Mouse (Mus musculus) midbrain, postnatal 0 days (tissue): ENCODE results near the gene Stambp. TPM values are rescaled to one million over a fixed set of nuclear protein-coding genes. Genes with fewer than 3 reads are reported as not detected.

Experiments
- ATAC-seq: fragments of 200-750 bp; cut with Nextera tagmentation; 2 replicates; pipeline ENCODE4 v1.8.0; 2017; ENCODE audit warnings: moderate number of reproducible peaks, mild to moderate bottlenecking, moderate TSS enrichment, moderate library complexity; ENCODE audit not compliant: low FRiP score
- DNase-seq: peaks from one replicate; pipeline ENCODE4 v3.0.0-alpha.2; 2015; ENCODE audit warnings: low spot score
- H3K27ac ChIP-seq: fragments of 300-500 bp; sonication (generic); 2 replicates; pipeline ENCODE4 v1.5.1; 2014; ENCODE audit warnings: low read depth, mild to moderate bottlenecking, low read length, mixed read lengths
- H3K27me3 ChIP-seq: fragments of 300-500 bp; sonication (generic); 2 replicates; pipeline ENCODE4 v1.6.1; 2014; ENCODE audit warnings: low read length, control low read depth, mixed read lengths; ENCODE audit not compliant: insufficient read depth
- H3K36me3 ChIP-seq: fragments of 300-500 bp; sonication (generic); 2 replicates; pipeline ENCODE4 v1.6.1; 2014; ENCODE audit warnings: low read length, control low read depth, mixed read lengths; ENCODE audit not compliant: insufficient read depth
- H3K4me1 ChIP-seq: fragments of 300-500 bp; sonication (generic); 2 replicates; pipeline ENCODE4 v1.6.1; 2014; ENCODE audit warnings: mild to moderate bottlenecking, control low read depth, antibody characterized with exemption, low read length, mixed read lengths; ENCODE audit not compliant: insufficient read depth
- H3K4me2 ChIP-seq: fragments of 300-500 bp; sonication (generic); 2 replicates; pipeline ENCODE4 v1.6.1; 2014; ENCODE audit warnings: low read depth, mild to moderate bottlenecking, low read length, mixed read lengths; ENCODE audit not compliant: poor library complexity, severe bottlenecking
- H3K4me3 ChIP-seq: fragments of 300-500 bp; sonication (generic); 2 replicates; pipeline ENCODE4 v1.5.1; 2014; ENCODE audit warnings: low read depth, mild to moderate bottlenecking, low read length, moderate library complexity
- H3K9ac ChIP-seq: fragments of 300-500 bp; sonication (generic); replicated peaks from 2 replicates; pipeline ENCODE4 v1.6.1; 2014; ENCODE audit warnings: mild to moderate bottlenecking, low read length, moderate library complexity, mixed read lengths; ENCODE audit not compliant: poor library complexity, severe bottlenecking
- H3K9me3 ChIP-seq: fragments of 300-500 bp; sonication (generic); 2 replicates; pipeline ENCODE4 v1.6.1; 2016; ENCODE audit warnings: low read length, control low read depth
- CTCF ChIP-seq: IDR thresholded peaks from 2 replicates; pipeline ENCODE4 v1.5.1; 2016; ENCODE audit warnings: antibody characterized with exemption, mild to moderate bottlenecking
- WGBS: fragments of 180-500 bp; shearing (Covaris S2); extraction: QIAGEN DNeasy Blood & Tissue Kit; methylation state at CpG from one replicate; pipeline ENCODE4 v1.1.7; 2014; 5-methylcytosine and 5-hydroxymethylcytosine counted together
- polyA plus RNA-seq: library from polyadenylated mRNA; unstranded; fragments of >200 nt; fragmentation: Nextera tagmentation; extraction: Ambion mirVana; gene quantifications from 2 replicates; pipeline ENCODE4 v1.2.1, GENCODE M21; 2015
- total RNA-seq: library from RNA; depleted of rRNA; stranded (reverse); fragments of >200 nt; gene quantifications from 2 replicates; pipeline ENCODE4 v1.2.3, GENCODE M21; 2014; rRNA removed

The Stambp gene
- total and polyA plus RNA-seq, 2 experiments from 2014 or later, result 18.3 to 72.2 TPM

GRCm38 (mm10) chr6:83496753-83497710 is 75.5 kb downstream of the Stambp start:
- Histone ChIP-seq H3K4me3 (no peak overlapping the region), H3K27me3 (no peaks in the 10 kb centered on the region), H3K9ac (no peak overlapping the region), H3K4me1 (no peaks in the 10 kb centered on the region; the same call in 1 of the 2 replicates), H3K36me3 (peaks cover 9% of the 10 kb centered on the region), H3K27ac (no peak overlapping the region), H3K9me3 (no peaks in the 10 kb centered on the region), H3K4me2 (no peak overlapping the region)
- ATAC-seq, result no peak
- DNase-seq, result no peak
- TF ChIP-seq CTCF, result no peak
- WGBS, result 77% methylated on average over 22 of the region's 22 CpGs

- ATAC-seq, result no peak
- H3K4me2 ChIP-seq, result no peak overlapping the region
- no peak overlapping the region for H3K27ac ChIP-seq
- no peaks in the 10 kb centered on the region for H3K27me3 ChIP-seq
- 82% methylated on average over 9 of the region's 9 CpGs for WGBS
- peaks cover 9% of the 10 kb centered on the region for H3K36me3 ChIP-seq
- no peak for DNase-seq
- H3K4me1 ChIP-seq, result no peaks in the 10 kb centered on the region; the same call in 1 of the 2 replicates
- H3K4me3 ChIP-seq, result no peak overlapping the region
- no peak overlapping the region for H3K9ac ChIP-seq
- H3K9me3 ChIP-seq, result no peaks in the 10 kb centered on the region
- TF ChIP-seq CTCF, result no peak
Measured at GRCm38 (mm10) chr6:83496009-83496752, 76.3 kb downstream of the Stambp start.

Other genes starting within 250 kb of the Stambp start
- gene Mthfd2, start 246.8 kb downstream of the Stambp start, total RNA-seq, result 19.2 and 24.0 TPM in 2 replicates
- gene Mthfd2, start 246.8 kb downstream of the Stambp start, polyA plus RNA-seq, result 27.0 and 32.0 TPM in 2 replicates
- 23.2 and 31.6 TPM in 2 replicates for gene Mob1a, start 246.7 kb downstream of the Stambp start, total RNA-seq
- gene Mob1a, start 246.7 kb downstream of the Stambp start, polyA plus RNA-seq, result 8.7 and 9.0 TPM in 2 replicates
- 9.6 and 10.6 TPM in 2 replicates for gene Bola3, start 223.6 kb downstream of the Stambp start, total RNA-seq
- 46.2 and 51.2 TPM in 2 replicates for gene Bola3, start 223.6 kb downstream of the Stambp start, polyA plus RNA-seq
- gene Tet3, start 113.6 kb downstream of the Stambp start, total RNA-seq, result 32.0 and 38.3 TPM in 2 replicates
- gene Tet3, start 113.6 kb downstream of the Stambp start, polyA plus RNA-seq, result 45.3 and 48.5 TPM in 2 replicates
- gene Dguok, start 65.8 kb downstream of the Stambp start, total RNA-seq, result 31.4 and 55.2 TPM in 2 replicates
- 48.5 and 52.3 TPM in 2 replicates for gene Dguok, start 65.8 kb downstream of the Stambp start, polyA plus RNA-seq
- gene Actg2, start 36.5 kb downstream of the Stambp start, total RNA-seq, result 1.6 and 2.0 TPM in 2 replicates
- 1.6 and 1.8 TPM in 2 replicates for gene Actg2, start 36.5 kb downstream of the Stambp start, polyA plus RNA-seq
- gene Clec4f, start 83.5 kb upstream of the Stambp start, total RNA-seq, result not detected in 2 replicates
- 0.12 and 0.19 TPM in 2 replicates for gene Clec4f, start 83.5 kb upstream of the Stambp start, polyA plus RNA-seq
- gene Cd207, start 105.1 kb upstream of the Stambp start, total RNA-seq, result 0.16 TPM in 1 of 2 replicates, not detected in the other
- not detected in 2 replicates for gene Cd207, start 105.1 kb upstream of the Stambp start, polyA plus RNA-seq
- gene Vax2, start 138.5 kb upstream of the Stambp start, total RNA-seq, result not detected in 2 replicates
- gene Vax2, start 138.5 kb upstream of the Stambp start, polyA plus RNA-seq, result not detected in 2 replicates
- 0.77 TPM in 1 of 2 replicates, not detected in the other for gene Atp6v1b1, start 170.3 kb upstream of the Stambp start, total RNA-seq
- 0.07 TPM in 1 of 2 replicates, not detected in the other for gene Atp6v1b1, start 170.3 kb upstream of the Stambp start, polyA plus RNA-seq
- not detected in 2 replicates for gene Ankrd53, start 189.9 kb upstream of the Stambp start, total RNA-seq
- 0.10 and 0.12 TPM in 2 replicates for gene Ankrd53, start 189.9 kb upstream of the Stambp start, polyA plus RNA-seq
- gene Tex261, start 203.1 kb upstream of the Stambp start, total RNA-seq, result 45.8 and 54.4 TPM in 2 replicates
- 66.8 and 71.4 TPM in 2 replicates for gene Tex261, start 203.1 kb upstream of the Stambp start, polyA plus RNA-seq
- gene Nagk, start 222.3 kb upstream of the Stambp start, total RNA-seq, result 58.1 and 60.6 TPM in 2 replicates
- gene Nagk, start 222.3 kb upstream of the Stambp start, polyA plus RNA-seq, result 94.7 and 104 TPM in 2 replicates